Mouse (Mus musculus) layer of hippocampus, adult 18-20 months (tissue): ENCODE results near the gene Gpx8. TPM values are rescaled to one million over a fixed set of nuclear protein-coding genes. Genes with fewer than 3 reads are reported as not detected.
"Not testable (repeated sequence)": the region's sequence is repeated elsewhere in the genome, so short reads cannot be mapped to it uniquely, and the experiment has no call there.

Experiments used
- DNase-seq, 2 experiments: peaks; one replicate each; pipeline ENCODE4 v3.0.0; 2022; ENCODE audit warnings: low spot score in 2 of 2
- microRNA-seq, 2 experiments: library from miRNA; unstranded; fragments of <30 nt; microRNA quantifications; one replicate each; pipeline ENCODE4 v1.2.0; 2021
- total RNA-seq, 2 experiments: library from RNA; stranded (reverse); gene quantifications; 2 replicates each; pipeline ENCODE4 v1.2.3; 2021

Gene Gpx8
- total RNA-seq, 2 experiments from 2014 or later = 3.9 to 5.0 TPM

GRCm38 (mm10) chr13:113031351-113031750 is 14.9 kb downstream of the Gpx8 start:
- no peak for DNase-seq

GRCm38 (mm10) chr13:113023274-113024143 is 22.7 kb downstream of the Gpx8 start:
- no peak for DNase-seq

- DNase-seq = no peak
Measured at GRCm38 (mm10) chr13:113022467-113022866, 23.7 kb downstream of the Gpx8 start.

GRCm38 (mm10) chr13:113021521-113021920 is 24.7 kb downstream of the Gpx8 start:
- DNase-seq = no peak

GRCm38 (mm10) chr13:113013174-113013953 is 32.8 kb downstream of the Gpx8 start:
- DNase-seq = not testable (repeated sequence)

- no peak for DNase-seq
Measured at GRCm38 (mm10) chr13:113012683-113013082, 33.5 kb downstream of the Gpx8 start.

- no peak for DNase-seq
Measured at GRCm38 (mm10) chr13:113000576-113001318, 45.5 kb downstream of the Gpx8 start.

GRCm38 (mm10) chr13:113000090-113000489 is 46.1 kb downstream of the Gpx8 start:
- DNase-seq = no peak

- DNase-seq = peak in 1 of 2 experiments; percentile 33
Measured at GRCm38 (mm10) chr13:112998427-112999201, 47.6 kb downstream of the Gpx8 start.

GRCm38 (mm10) chr13:112997369-112997768 is 48.8 kb downstream of the Gpx8 start:
- DNase-seq = no peak

GRCm38 (mm10) chr13:112996407-112996806 is 49.8 kb downstream of the Gpx8 start:
- DNase-seq = no peak

- DNase-seq = peak in 1 of 2 experiments; percentile 77
Measured at GRCm38 (mm10) chr13:112994191-112994590, 52.0 kb downstream of the Gpx8 start.

- DNase-seq = no peak
Measured at GRCm38 (mm10) chr13:112993531-112994152, 52.6 kb downstream of the Gpx8 start, which contains the start of gene Mcidas. Mcidas (plus strand) TSS chr13:112993845.

Small RNA genes lying within 50 kb of the gene (microRNA-seq; reads per million reads assigned to microRNA genes)
- 71.3 to 78.0 reads per million in 2 experiments for gene Mir449a
- 0 reads per million in 2 experiments for gene Mir449b
- gene Mir449c = 0 to 0.49 reads per million in 2 experiments

Other genes with a start within 250 kb of the Gpx8 start
- 10 to 100 TPM; 25.7 to 27.7 TPM for gene Plpp1, start 245.6 kb downstream of the Gpx8 start, total RNA-seq
- gene Mtrex, start 119.0 kb downstream of the Gpx8 start, total RNA-seq = 10 to 100 TPM; 45.4 to 47.2 TPM
- 10 to 100 TPM; 25.2 to 26.4 TPM for gene Dhx29, start 119.0 kb downstream of the Gpx8 start, total RNA-seq
- 1 to 10 TPM; 4.8 to 5.3 TPM for gene Ccno, start 58.6 kb downstream of the Gpx8 start, total RNA-seq
- under 1 TPM; 0.36 to 0.52 TPM for gene Mcidas, start 52.6 kb downstream of the Gpx8 start, total RNA-seq
- gene Cdc20b, start 11.3 kb downstream of the Gpx8 start, total RNA-seq = not detected
- gene Gzma, start 54.6 kb upstream of the Gpx8 start, total RNA-seq = not detected
- gene Esm1, start 163.2 kb upstream of the Gpx8 start, total RNA-seq = not detected
- gene Gzmk, start 179.5 kb upstream of the Gpx8 start, total RNA-seq = under 1 TPM in 1 of 2 experiments, not detected in 1; 0.66 TPM
- gene BC067074, start 246.7 kb upstream of the Gpx8 start, total RNA-seq = 1 to 10 TPM; 1.0 to 1.3 TPM